Mouse (Mus musculus) cerebellum, adult 2 months (tissue): ENCODE results near the gene Bank1.

Experiments used
- CTCF ChIP-seq: fragments of 200-500 bp; IDR thresholded peaks from 2 replicates; pipeline ENCODE4 v1.5.1; 2011; ENCODE audit warnings: low read depth, mild to moderate bottlenecking, control low read depth, low read length, moderate library complexity, borderline replicate concordance; ENCODE audit not compliant: insufficient read depth
- POLR2A ChIP-seq: fragments of 200-500 bp; IDR thresholded peaks from 2 replicates; pipeline ENCODE4 v1.6.1; 2011; ENCODE audit warnings: low read length, control low read depth, borderline replicate concordance; ENCODE audit not compliant: insufficient read depth

- no peak for TF ChIP-seq POLR2A
- TF ChIP-seq CTCF: no peak
Measured at GRCm38 (mm10) chr3:136348611-136349010, 22.7 kb upstream of the Bank1 start.
